Mouse (Mus musculus): ENCODE measurements around the gene Lipo2. TPM values are rescaled to one million over a fixed set of nuclear protein-coding genes. Genes with fewer than 3 reads are reported as not detected.
"Not testable (repeated sequence)": the region's sequence is repeated elsewhere in the genome, so short reads cannot be mapped to it uniquely, and the experiment has no call there.

The Lipo2 gene
- 0.20 and 0.42 TPM in 2 replicates for polyA plus RNA-seq (2014; fragmentation: Nextera tagmentation; extraction: Ambion mirVana)

DNA sequence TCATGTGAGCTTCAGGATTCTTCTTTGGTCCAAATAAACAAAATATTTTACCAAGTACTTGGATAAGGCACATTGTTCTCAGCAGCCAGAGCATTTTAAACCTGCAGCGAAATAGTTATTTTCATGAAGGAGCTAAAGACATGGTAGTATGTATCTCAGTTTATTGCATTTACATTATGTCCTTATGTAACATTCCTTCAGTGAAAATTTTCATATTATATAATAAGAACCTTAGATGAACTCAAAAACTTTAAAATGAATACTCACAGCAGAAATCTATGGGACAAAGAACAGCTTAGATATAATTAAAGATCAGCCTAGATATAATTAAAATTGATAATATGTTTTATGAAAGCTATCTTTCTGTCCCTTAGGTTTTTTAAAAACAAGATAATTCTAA is at the start of gene Lipo2:
Gene Lipo2 (minus strand): TSS at position 101 of the 400 bp plus-strand sequence.
- not testable (repeated sequence) for H3K9me3 ChIP-seq (ENCODE audit: control insufficient read depth, low read depth, low read length); ATAC-seq (ENCODE audit: insufficient number of reproducible peaks, insufficient read depth, low FRiP score, low read depth); H3K27me3 ChIP-seq (ENCODE audit: control insufficient read depth, insufficient read depth, low read length); H3K4me1 ChIP-seq (ENCODE audit: control insufficient read depth, insufficient read depth, low read length); H3K9ac ChIP-seq (replicated peaks; ENCODE audit: low read depth, low read length); H3K4me2 ChIP-seq (replicated peaks; ENCODE audit: low read depth, low read length); H3K36me3 ChIP-seq (ENCODE audit: control insufficient read depth, insufficient read depth, low read length); H3K4me3 ChIP-seq (ENCODE audit: low read depth, low read length); H3K27ac ChIP-seq (ENCODE audit: low read length)
- WGBS, result 97% methylated on average over 1 of the region's 1 CpGs

DNA sequence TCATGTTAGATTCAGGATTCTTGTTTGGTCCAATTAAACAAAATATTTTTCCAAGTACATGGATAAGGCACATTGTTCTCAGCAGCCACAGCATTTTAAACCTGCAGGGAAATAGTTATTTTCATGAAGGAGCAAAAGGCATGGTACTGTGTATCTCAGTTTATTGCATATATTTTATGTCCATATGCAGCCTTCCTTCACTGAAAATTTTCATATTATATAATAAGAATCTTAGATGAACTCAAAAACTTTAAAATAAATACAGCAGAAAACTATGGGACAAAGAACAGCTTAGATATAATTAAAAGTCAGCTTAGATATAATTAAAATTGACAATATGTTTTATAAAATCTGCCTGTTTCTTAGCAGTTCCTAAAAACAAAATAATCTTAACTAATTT is 36.2 kb upstream of the Lipo2 start, which contains the start of gene Lipo1:
Gene Lipo1 (minus strand): TSS at position 101 of the 400 bp plus-strand sequence.
- H3K4me3 ChIP-seq (ENCODE audit: low read depth, low read length); H3K4me2 ChIP-seq (replicated peaks; ENCODE audit: low read depth, low read length); ATAC-seq (ENCODE audit: insufficient number of reproducible peaks, insufficient read depth, low FRiP score, low read depth); H3K36me3 ChIP-seq (ENCODE audit: control insufficient read depth, insufficient read depth, low read length); H3K27ac ChIP-seq (ENCODE audit: low read length); H3K27me3 ChIP-seq (ENCODE audit: control insufficient read depth, insufficient read depth, low read length); H3K4me1 ChIP-seq (ENCODE audit: control insufficient read depth, insufficient read depth, low read length); H3K9ac ChIP-seq (replicated peaks; ENCODE audit: low read depth, low read length); H3K9me3 ChIP-seq (ENCODE audit: control insufficient read depth, low read depth, low read length): not testable (repeated sequence)

DNA sequence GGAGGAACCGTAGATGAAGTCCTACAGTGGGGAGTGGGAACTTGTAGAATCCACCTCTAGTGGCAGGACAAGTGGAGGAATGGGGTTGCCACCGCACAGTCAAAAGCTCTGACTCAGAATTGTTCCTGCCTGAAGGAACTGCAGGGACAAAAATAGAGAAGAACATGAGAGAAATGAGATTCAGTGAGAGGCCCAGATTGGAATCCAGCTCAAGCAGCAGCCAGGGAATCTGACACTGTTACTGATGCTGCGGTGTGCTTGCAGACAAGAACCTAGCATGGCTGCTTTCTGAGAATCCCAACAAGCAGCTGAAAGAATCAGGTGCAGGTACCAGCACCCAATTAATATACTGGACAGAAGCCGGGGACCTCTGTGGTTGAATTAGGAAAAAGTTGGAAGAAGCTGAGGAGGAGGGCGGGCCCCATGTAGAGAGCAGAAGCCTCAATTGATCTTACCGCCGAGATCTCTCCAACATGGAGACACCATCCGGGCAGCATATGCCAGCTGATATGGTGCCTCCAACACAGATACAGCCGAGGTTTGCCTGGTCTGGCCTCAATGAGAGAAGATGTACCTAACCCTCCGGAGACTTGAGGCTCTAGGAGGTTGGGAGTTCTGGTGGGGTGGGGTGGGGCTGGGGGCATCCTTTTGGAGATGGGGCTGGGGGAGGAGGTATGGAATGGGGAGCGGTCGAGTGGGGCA is 35.6 kb upstream of the Lipo2 start:
- no peaks in the 10 kb centered on the region for H3K27me3 ChIP-seq (ENCODE audit: control insufficient read depth, insufficient read depth, low read length)
- H3K27ac ChIP-seq (ENCODE audit: low read length), result no peak overlapping the region
- 86% methylated on average over 12 of the region's 12 CpGs for WGBS
- no peaks in the 10 kb centered on the region for H3K9me3 ChIP-seq (ENCODE audit: control insufficient read depth, low read depth, low read length)
- no peak overlapping the region for H3K4me3 ChIP-seq (ENCODE audit: low read depth, low read length)
- H3K4me1 ChIP-seq (ENCODE audit: control insufficient read depth, insufficient read depth, low read length), result no peaks in the 10 kb centered on the region
- H3K36me3 ChIP-seq (ENCODE audit: control insufficient read depth, insufficient read depth, low read length), result no peaks in the 10 kb centered on the region
- no peak overlapping the region for H3K4me2 ChIP-seq (replicated peaks; ENCODE audit: low read depth, low read length)
- ATAC-seq (ENCODE audit: insufficient number of reproducible peaks, insufficient read depth, low FRiP score, low read depth), result no peak
- no peak overlapping the region for H3K9ac ChIP-seq (replicated peaks; ENCODE audit: low read depth, low read length)

DNA sequence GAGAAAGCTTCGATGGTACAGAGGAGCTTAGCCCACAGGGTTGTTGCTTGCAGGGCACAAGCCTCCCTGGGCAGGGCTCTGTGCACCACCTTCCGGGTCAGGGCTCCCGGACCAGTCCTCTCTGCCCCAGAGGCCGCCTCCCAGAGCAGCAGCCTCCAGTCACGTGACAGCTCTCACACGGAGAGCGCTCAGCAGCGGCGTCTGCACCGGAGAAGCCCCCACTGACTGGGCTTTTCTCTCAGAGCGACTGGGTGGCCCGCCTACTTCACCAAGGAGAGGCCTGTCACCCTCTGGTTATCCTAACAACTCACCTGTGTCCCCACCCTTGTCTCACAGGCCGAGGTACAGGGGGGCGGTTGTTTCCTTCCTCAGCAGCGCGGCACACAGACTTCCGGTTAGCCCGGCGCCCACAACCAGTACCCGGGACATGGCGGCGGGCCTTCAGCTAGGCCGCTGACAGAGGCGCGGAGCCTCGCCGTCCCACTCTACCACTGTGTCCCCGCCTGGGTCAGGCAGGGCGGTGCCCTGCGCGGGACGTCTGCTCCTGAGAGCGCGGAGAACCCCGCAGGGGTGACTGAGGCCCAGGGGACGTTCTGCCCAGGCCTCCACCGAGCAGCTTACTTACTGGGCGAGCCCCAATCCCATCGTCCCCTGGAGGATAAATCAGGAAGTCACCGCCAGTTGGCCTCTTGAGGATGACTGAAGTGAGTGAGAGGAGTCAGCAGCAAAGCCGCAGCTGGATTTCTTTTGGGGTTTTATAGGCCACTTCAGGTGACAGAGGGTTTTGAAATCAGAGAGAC is 10.3 kb upstream of the Lipo2 start, which contains the start of gene Lipo3:
Gene Lipo3 (minus strand): TSS at position 665 of the 800 bp plus-strand sequence.
- not testable (repeated sequence) for H3K9me3 ChIP-seq (ENCODE audit: control insufficient read depth, low read depth, low read length); H3K36me3 ChIP-seq (ENCODE audit: control insufficient read depth, insufficient read depth, low read length); H3K4me1 ChIP-seq (ENCODE audit: control insufficient read depth, insufficient read depth, low read length); H3K4me3 ChIP-seq (ENCODE audit: low read depth, low read length); H3K27me3 ChIP-seq (ENCODE audit: control insufficient read depth, insufficient read depth, low read length); H3K27ac ChIP-seq (ENCODE audit: low read length); H3K9ac ChIP-seq (replicated peaks; ENCODE audit: low read depth, low read length); H3K4me2 ChIP-seq (replicated peaks; ENCODE audit: low read depth, low read length)
- ATAC-seq (ENCODE audit: insufficient number of reproducible peaks, insufficient read depth, low FRiP score, low read depth), result peak; percentile 88
- WGBS, result 28% methylated on average over 11 of the region's 41 CpGs

Other genes with a start within 250 kb of the Lipo2 start
- gene Lipo4, start 233.6 kb downstream of the Lipo2 start, polyA plus RNA-seq (2014; fragmentation: Nextera tagmentation; extraction: Ambion mirVana), result not detected in 2 replicates
- not detected in 2 replicates for gene Gm8978, start 126.1 kb downstream of the Lipo2 start, polyA plus RNA-seq (2014; fragmentation: Nextera tagmentation; extraction: Ambion mirVana)
- gene Lipo3, start 10.6 kb upstream of the Lipo2 start, polyA plus RNA-seq (2014; fragmentation: Nextera tagmentation; extraction: Ambion mirVana), result 16.4 and 17.1 TPM in 2 replicates
- gene Lipo1, start 36.1 kb upstream of the Lipo2 start, polyA plus RNA-seq (2014; fragmentation: Nextera tagmentation; extraction: Ambion mirVana), result not detected in 2 replicates
- not detected in 2 replicates for gene Lipf, start 209.8 kb upstream of the Lipo2 start, polyA plus RNA-seq (2014; fragmentation: Nextera tagmentation; extraction: Ambion mirVana)